Mouse (Mus musculus) layer of hippocampus, adult 2 months (tissue): ENCODE results near the gene Etl4. TPM values are rescaled to one million over a fixed set of nuclear protein-coding genes. Genes with fewer than 3 reads are reported as not detected.

Experiments
- DNase-seq, 2 experiments: peaks; one replicate each; pipeline ENCODE4 v3.0.0; 2022; ENCODE audit warnings: low spot score in 2 of 2
- H3K27ac ChIP-seq: fragments of 200-600 bp; 2 replicates; pipeline ENCODE4 v1.8.1; 2022
- H3K4me3 ChIP-seq: fragments of 200-600 bp; 2 replicates; pipeline ENCODE4 v1.8.1; 2022; ENCODE audit warnings: mild to moderate bottlenecking
- CTCF ChIP-seq: fragments of 200-600 bp; conservative IDR thresholded peaks from 2 replicates; pipeline ENCODE4 v1.8.1; 2022; ENCODE audit warnings: antibody characterized with exemption, mild to moderate bottlenecking, moderate library complexity
- total RNA-seq, 2 experiments: library from RNA; stranded (reverse); gene quantifications; 2 replicates each; pipeline ENCODE4 v1.2.3; 2021

Gene Etl4
- total RNA-seq, 2 experiments from 2014 or later: 68.4 to 75.9 TPM

GRCm38 (mm10) chr2:20445156-20446155, 535.9 kb downstream of the Etl4 start:
- Histone ChIP-seq H3K4me3 (no peak overlapping the region), H3K27ac (no peak overlapping the region)
- TF ChIP-seq CTCF: no peak
- no peak for DNase-seq

- DNase-seq: no peak
- no peak overlapping the region for H3K27ac ChIP-seq
- peak; percentile 55 for TF ChIP-seq CTCF
- H3K4me3 ChIP-seq: no peak overlapping the region
Measured at GRCm38 (mm10) chr2:20446180-20446579, 536.6 kb downstream of the Etl4 start.

- TF ChIP-seq CTCF: no peak
- no peak overlapping the region for H3K4me3 ChIP-seq
- H3K27ac ChIP-seq: no peak overlapping the region
- DNase-seq: no peak
Measured at GRCm38 (mm10) chr2:20450945-20451344, 541.4 kb downstream of the Etl4 start.

GRCm38 (mm10) chr2:20453506-20454206, 544.1 kb downstream of the Etl4 start:
- no peak for DNase-seq
- no peak for TF ChIP-seq CTCF
- H3K4me3 ChIP-seq: no peak overlapping the region
- no peak overlapping the region for H3K27ac ChIP-seq

GRCm38 (mm10) chr2:20479199-20479598, 569.6 kb downstream of the Etl4 start:
- DNase-seq: no peak
- Histone ChIP-seq H3K4me3 (no peak overlapping the region), H3K27ac (no peak overlapping the region)
- TF ChIP-seq CTCF: 0 out of 2 replicates have a peak, but pooled peaks have one; percentile 8

GRCm38 (mm10) chr2:20486137-20486788, 576.7 kb downstream of the Etl4 start:
- no peak for DNase-seq

GRCm38 (mm10) chr2:20489090-20489489, 579.5 kb downstream of the Etl4 start:
- no peak for TF ChIP-seq CTCF
- no peak overlapping the region for H3K27ac ChIP-seq
- DNase-seq: no peak
- no peak overlapping the region for H3K4me3 ChIP-seq

More at GRCm38 (mm10) chr2:20486137-20486788, 576.7 kb downstream of the Etl4 start:
- Histone ChIP-seq H3K4me3 (no peak overlapping the region), H3K27ac (no peak overlapping the region)
- TF ChIP-seq CTCF: no peak

GRCm38 (mm10) chr2:20492125-20492524, 582.5 kb downstream of the Etl4 start:
- peak; percentile 65 for TF ChIP-seq CTCF
- no peak overlapping the region for H3K4me3 ChIP-seq
- no peak overlapping the region for H3K27ac ChIP-seq
- DNase-seq: no peak

- TF ChIP-seq CTCF: no peak
Measured at GRCm38 (mm10) chr2:20493806-20494205, 584.2 kb downstream of the Etl4 start.

GRCm38 (mm10) chr2:20494666-20495065, 585.1 kb downstream of the Etl4 start:
- peak; percentile 64 to 74 for DNase-seq
- H3K27ac ChIP-seq: no peak overlapping the region
- TF ChIP-seq CTCF: peak; percentile 93
- H3K4me3 ChIP-seq: no peak overlapping the region

More at GRCm38 (mm10) chr2:20493806-20494205, 584.2 kb downstream of the Etl4 start:
- Histone ChIP-seq H3K27ac (no peak overlapping the region), H3K4me3 (no peak overlapping the region)
- DNase-seq: no peak

- no peak for TF ChIP-seq CTCF
- no peak overlapping the region for H3K4me3 ChIP-seq
- no peak for DNase-seq
- H3K27ac ChIP-seq: no peak overlapping the region
Measured at GRCm38 (mm10) chr2:20496219-20496800, 586.7 kb downstream of the Etl4 start.
